Mouse (Mus musculus) hindbrain, embryonic 14.5 days (tissue): ENCODE measurements around the gene Cln6. TPM values are rescaled to one million over a fixed set of nuclear protein-coding genes. Genes with fewer than 3 reads are reported as not detected.
"Not testable (repeated sequence)": the region's sequence is repeated elsewhere in the genome, so short reads cannot be mapped to it uniquely, and the experiment has no call there.

ENCODE experiments used
- ATAC-seq: fragments of 200-750 bp; cut with Nextera tagmentation; 2 replicates; pipeline ENCODE4 v1.8.0; 2017; ENCODE audit warnings: moderate number of reproducible peaks, mild to moderate bottlenecking, moderate TSS enrichment, moderate library complexity; ENCODE audit not compliant: low FRiP score
- DNase-seq: peaks from one replicate; pipeline ENCODE4 v3.0.0-alpha.2; 2015; ENCODE audit warnings: low spot score
- H3K27ac ChIP-seq: fragments of 300-500 bp; sonication (generic); 2 replicates; pipeline ENCODE4 v1.5.1; 2014; ENCODE audit warnings: mild to moderate bottlenecking, moderate library complexity
- H3K27me3 ChIP-seq: fragments of 300-500 bp; sonication (generic); 2 replicates; pipeline ENCODE4 v1.6.1; 2014; ENCODE audit warnings: mild to moderate bottlenecking, low read length, mixed read lengths; ENCODE audit not compliant: control insufficient read depth, insufficient read depth
- H3K36me3 ChIP-seq: fragments of 300-500 bp; sonication (generic); replicated peaks from 2 replicates; pipeline ENCODE4 v1.6.1; 2014; ENCODE audit not compliant: control insufficient read depth, insufficient read depth
- H3K4me1 ChIP-seq: fragments of 300-500 bp; sonication (generic); replicated peaks from 2 replicates; pipeline ENCODE4 v1.6.1; 2014; ENCODE audit warnings: antibody characterized with exemption, low read length, mixed read lengths; ENCODE audit not compliant: control insufficient read depth, insufficient read depth
- H3K4me2 ChIP-seq: fragments of 300-500 bp; sonication (generic); replicated peaks from 2 replicates; pipeline ENCODE4 v1.6.1; 2014; ENCODE audit warnings: mild to moderate bottlenecking, moderate library complexity
- H3K4me3 ChIP-seq: fragments of 300-500 bp; sonication (generic); replicated peaks from 2 replicates; pipeline ENCODE4 v1.5.1; 2014; ENCODE audit warnings: mild to moderate bottlenecking, low read length
- H3K9ac ChIP-seq: fragments of 300-500 bp; sonication (generic); 2 replicates; pipeline ENCODE4 v1.6.1; 2014
- H3K9me3 ChIP-seq: fragments of 300-500 bp; sonication (generic); 2 replicates; pipeline ENCODE4 v1.6.1; 2016; ENCODE audit warnings: low read length; ENCODE audit not compliant: control insufficient read depth
- WGBS: fragments of 180-500 bp; shearing (Covaris S2); extraction: QIAGEN DNeasy Blood & Tissue Kit; methylation state at CpG from one replicate; pipeline ENCODE4 v1.1.7; 2014; 5-methylcytosine and 5-hydroxymethylcytosine counted together
- polyA plus RNA-seq: library from polyadenylated mRNA; unstranded; fragments of >200 nt; fragmentation: Nextera tagmentation; extraction: Ambion mirVana; gene quantifications from 2 replicates; pipeline ENCODE4 v1.2.1, GENCODE M21; 2014

Cln6 gene
- 5.4 and 7.1 TPM in 2 replicates for polyA plus RNA-seq

DNA sequence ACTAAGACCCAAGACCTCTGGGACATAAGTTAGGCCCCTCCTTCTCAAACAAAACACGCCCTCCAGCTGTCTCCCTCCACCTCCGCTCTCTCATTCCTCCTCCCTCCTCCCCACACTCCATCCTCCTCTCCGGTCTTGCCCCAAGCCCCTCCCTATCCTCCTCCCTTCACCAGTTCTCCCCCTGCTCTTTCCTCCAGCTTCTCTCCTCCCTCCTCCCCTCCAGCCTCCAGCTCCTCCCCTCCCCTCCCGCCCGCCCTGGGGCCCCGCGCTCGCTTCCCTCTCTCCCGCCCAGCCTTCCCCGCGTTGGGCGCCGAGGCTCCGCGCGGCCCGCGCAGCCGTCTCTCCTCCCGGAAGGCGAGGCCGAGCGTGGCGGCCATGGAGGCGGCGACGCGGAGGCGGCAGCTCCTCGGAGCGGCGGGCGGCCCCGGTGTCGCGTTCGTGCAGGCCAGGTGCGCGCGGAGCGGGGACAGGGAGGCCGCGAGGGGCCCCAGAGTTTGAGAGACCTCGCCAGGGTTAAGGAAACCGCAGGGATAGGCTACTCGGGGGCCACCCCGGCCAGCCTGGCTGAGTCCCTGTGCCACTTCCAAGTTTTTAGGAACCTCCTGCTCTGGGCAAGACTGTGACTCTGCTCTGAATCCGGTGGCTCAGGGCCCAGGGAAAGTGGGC, at the start of gene Cln6:
Gene Cln6 (plus strand): TSS at position 280 of the 666 bp plus-strand sequence.
- Histone ChIP-seq H3K36me3 (no peaks in the 10 kb centered on the region), H3K4me2 (peak within 1 kb of the TSS; percentile 87), H3K9me3 (no peaks in the 10 kb centered on the region), H3K27ac (peak within 1 kb of the TSS; percentile 71), H3K9ac (peak within 1 kb of the TSS; percentile 78), H3K4me1 (peaks cover 8% of the 10 kb centered on the region), H3K4me3 (peak within 1 kb of the TSS; percentile 64), H3K27me3 (no peaks in the 10 kb centered on the region)
- WGBS = under 1% methylated on average over 47 of the region's 48 CpGs
- DNase-seq (peak; percentile 71), ATAC-seq (peak; percentile 89)

DNA sequence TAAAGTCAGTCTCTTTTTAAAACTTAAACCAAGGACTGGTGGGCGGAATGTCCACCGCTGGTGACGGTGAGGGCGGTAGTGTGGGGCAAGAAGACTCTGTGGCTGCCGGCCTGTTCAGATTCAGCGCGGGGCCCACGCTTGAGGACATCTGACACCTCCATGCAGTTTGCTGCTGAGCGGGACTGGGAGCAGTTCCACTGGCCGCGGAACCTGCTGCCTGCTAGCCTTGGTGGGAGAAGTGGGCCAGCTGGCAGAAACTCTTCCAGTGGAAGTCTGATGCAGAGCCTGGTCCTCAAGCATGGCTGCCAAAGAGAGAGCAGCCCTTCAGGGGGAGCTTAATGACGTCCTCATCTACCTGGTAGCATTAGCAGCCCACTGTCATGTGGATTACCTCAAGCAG, 48.7 kb upstream of the Cln6 start:
- Histone ChIP-seq H3K27me3 (no peaks in the 10 kb centered on the region), H3K27ac (no peak overlapping the region), H3K4me2 (no peak overlapping the region), H3K4me1 (no peaks in the 10 kb centered on the region), H3K36me3 (peaks cover 23% of the 10 kb centered on the region), H3K9me3 (no peaks in the 10 kb centered on the region), H3K9ac (no peak overlapping the region), H3K4me3 (no peak overlapping the region)
- ATAC-seq = no peak
- 88% methylated on average over 12 of the region's 12 CpGs for WGBS
- DNase-seq = no peak

DNA sequence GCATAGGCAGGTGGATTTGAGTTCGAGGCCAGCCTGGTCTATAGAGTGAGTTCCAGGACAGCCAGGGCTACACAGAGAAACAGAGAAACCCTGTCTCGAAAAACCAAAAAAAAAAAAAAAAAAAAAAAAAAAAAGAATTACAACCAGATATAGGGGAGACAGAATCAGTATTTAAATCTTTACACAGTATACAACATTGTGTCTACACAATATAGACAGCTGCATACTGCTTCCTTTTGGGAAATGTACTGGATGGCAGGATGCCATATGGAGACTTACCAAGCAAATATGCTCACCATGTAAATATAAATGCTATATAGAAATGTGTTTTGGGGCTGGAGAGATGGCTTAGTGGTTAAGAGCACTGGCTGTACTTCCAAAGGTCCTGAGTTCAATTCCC, 39.4 kb upstream of the Cln6 start:
- not testable (repeated sequence) for DNase-seq, H3K4me2 ChIP-seq, H3K4me3 ChIP-seq, H3K9me3 ChIP-seq, H3K9ac ChIP-seq, H3K27ac ChIP-seq, H3K27me3 ChIP-seq, ATAC-seq, H3K4me1 ChIP-seq
- H3K36me3 ChIP-seq = peaks cover 41% of the 10 kb centered on the region
- WGBS = 91% methylated on average over 2 of the region's 2 CpGs

DNA sequence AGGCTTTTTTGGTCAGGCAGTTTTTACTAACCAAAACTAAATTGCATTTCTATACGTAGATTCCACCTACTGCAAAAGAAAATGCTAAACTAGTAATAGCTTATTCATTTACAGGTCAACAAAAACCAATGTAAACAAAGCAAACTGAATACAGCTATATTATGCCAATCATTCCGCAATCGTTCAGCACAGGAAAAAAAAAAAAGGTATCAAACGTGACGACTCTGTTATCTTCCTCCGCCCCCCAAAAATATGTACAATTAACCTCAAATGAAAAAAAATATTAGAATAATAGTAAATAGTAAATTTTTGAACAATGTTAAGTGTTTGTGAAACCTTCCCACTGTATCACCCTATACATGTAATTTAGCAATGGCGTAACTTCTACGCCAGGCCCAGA, 28.5 kb upstream of the Cln6 start:
- Histone ChIP-seq H3K4me1 (peaks cover 34% of the 10 kb centered on the region), H3K36me3 (no peaks in the 10 kb centered on the region), H3K27ac (no peak overlapping the region; the same call in 1 of the 2 replicates), H3K4me2 (peak overlapping the region; percentile 81), H3K27me3 (no peaks in the 10 kb centered on the region), H3K9ac (peak overlapping the region; percentile 91), H3K4me3 (peak overlapping the region; percentile 87), H3K9me3 (no peaks in the 10 kb centered on the region)
- no peak for DNase-seq
- WGBS = 21% methylated on average over 8 of the region's 8 CpGs
- no peak for ATAC-seq

DNA sequence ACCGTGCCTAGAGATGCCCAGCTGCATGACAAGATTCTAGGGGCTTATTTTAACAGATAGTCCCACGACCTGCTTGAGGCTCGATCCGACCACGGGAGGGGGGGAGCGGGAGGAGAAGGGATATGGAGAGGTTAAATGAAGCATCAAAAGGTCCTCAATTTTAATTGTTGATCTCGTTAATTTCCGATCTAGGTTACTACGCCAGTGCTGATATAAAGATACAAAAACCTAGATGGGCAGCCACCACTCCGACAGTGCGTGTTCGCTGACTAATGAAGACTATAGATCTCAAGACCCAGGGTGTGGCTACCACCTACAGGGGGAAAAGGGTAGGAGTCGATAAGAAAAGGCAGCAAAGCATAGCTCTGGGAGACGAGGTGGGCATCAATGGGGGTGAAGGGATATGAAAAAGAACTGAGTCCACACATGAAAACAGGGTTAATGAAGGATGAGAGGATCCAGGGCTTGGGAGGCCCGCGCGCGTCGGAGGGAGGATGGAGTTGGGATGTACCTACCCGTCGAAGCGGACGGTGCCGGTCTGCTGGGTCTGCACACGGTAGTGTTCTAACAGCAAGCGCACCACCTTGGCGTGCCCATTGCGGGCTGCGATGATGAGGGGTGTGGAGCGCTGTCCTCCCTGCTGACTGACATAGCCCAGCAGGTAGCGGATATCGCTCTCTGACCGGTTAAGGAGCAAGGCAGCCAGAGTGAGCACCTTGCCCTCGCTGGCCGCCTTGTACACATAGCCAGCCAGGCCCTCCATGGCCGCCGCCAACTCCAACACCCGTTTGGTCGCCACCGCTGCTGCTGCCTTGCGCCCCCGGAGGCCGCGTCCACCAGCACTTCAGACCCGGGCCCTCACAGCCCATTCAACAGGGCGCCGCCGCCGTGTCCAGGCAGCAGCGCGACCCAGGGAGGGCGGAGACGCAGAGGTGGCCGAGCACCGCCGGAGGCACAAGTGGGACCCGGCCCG, 27.8 kb upstream of the Cln6 start:
- WGBS = under 1% methylated on average over 54 of the region's 58 CpGs
- no peaks in the 10 kb centered on the region for H3K36me3 ChIP-seq
- peak; percentile 61 for ATAC-seq
- H3K9me3 ChIP-seq = no peaks in the 10 kb centered on the region
- no peaks in the 10 kb centered on the region for H3K27me3 ChIP-seq
- peak overlapping the region; percentile 81 for H3K4me2 ChIP-seq
- H3K4me1 ChIP-seq = peaks cover 34% of the 10 kb centered on the region
- peak overlapping the region; percentile 98 for H3K27ac ChIP-seq
- peak overlapping the region; percentile 87 for H3K4me3 ChIP-seq
- peak; percentile 53 for DNase-seq
- H3K9ac ChIP-seq = peak overlapping the region; percentile 91

DNA sequence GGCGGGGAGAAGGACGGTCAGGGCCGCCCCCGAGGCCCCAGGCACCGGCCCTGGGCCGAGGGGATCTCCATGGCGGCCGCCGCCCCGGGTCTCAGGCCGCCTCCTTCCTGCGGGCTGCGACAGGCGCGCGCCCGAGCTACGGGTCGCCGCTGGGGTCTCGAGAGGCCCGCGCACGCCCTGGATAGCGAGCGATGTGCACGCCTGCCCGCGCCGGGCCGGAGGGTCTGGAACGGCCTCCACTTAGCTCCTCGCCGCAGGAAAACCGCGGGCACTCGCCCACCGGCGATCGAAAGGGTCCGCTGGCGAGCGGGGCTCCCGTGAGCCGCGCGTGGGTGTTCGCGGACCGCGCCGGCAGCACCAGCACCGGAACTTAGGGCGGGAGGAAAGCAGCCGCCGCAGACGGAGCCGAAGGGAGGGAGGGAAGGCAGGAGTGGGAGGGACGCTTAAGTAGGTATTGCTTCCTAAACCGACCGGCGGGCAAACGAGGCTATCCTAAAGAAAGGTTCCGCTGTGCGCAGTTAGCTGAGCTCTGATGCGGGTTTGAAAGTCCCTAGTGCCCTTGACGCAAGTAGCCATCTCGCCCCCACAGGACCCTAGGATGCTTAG, 27.0 kb upstream of the Cln6 start, which contains the start of gene Fem1b:
Gene Fem1b (minus strand): TSS at position 419 of the 606 bp plus-strand sequence.
- H3K27ac ChIP-seq = peak within 1 kb of the TSS; percentile 98
- peak within 1 kb of the TSS; percentile 87 for H3K4me3 ChIP-seq
- ATAC-seq = peak; percentile 92
- WGBS = under 1% methylated on average over 53 of the region's 68 CpGs
- peak within 1 kb of the TSS; percentile 91 for H3K9ac ChIP-seq
- DNase-seq = peak; percentile 94
- no peaks in the 10 kb centered on the region for H3K36me3 ChIP-seq
- H3K4me2 ChIP-seq = peak within 1 kb of the TSS; percentile 81
- no peaks in the 10 kb centered on the region for H3K9me3 ChIP-seq
- peaks cover 34% of the 10 kb centered on the region for H3K4me1 ChIP-seq
- H3K27me3 ChIP-seq = no peaks in the 10 kb centered on the region

DNA sequence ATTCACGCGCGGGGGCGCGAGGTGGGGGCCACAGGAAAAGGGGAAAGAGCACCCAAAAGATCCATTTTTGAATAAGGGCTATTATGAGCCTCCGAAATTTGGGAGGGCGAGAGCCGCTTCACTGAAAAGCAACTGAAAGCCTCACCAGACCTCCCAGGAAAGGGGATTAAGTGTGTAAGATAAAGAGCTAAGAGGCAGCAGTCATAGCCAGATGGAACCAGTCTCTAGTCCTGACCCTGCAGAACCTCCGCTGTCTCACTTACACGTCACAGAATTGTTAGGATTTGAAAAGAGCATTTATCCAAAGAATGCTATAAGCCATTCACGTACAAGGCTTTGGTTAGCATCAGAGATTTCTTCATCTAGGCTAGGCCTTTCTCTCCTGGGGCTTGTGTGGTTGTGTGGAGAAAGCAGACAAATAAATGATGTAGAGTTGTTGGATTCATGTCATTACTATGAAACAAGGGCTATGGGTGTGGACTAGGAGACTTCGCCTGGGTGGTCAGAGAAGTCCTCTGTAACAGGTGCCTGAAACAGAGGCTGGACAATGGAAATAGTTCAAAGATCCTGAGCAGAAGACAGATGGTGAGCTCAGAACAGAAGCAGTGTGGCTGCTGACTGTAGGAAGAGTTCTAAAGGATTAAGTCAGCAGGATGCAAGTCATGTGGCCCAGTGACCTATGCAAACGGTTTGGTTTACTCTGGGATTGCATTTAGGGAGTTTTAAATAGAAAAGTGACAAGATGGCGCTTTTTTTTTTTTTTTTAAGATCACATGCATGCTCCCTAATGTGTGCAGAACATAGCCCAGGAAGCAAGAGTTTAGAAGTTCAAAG, 26.2 kb upstream of the Cln6 start:
- peak overlapping the region; percentile 98 for H3K27ac ChIP-seq
- no peaks in the 10 kb centered on the region for H3K9me3 ChIP-seq
- H3K27me3 ChIP-seq = no peaks in the 10 kb centered on the region
- H3K4me1 ChIP-seq = peaks cover 34% of the 10 kb centered on the region
- peak overlapping the region; percentile 81 for H3K4me2 ChIP-seq
- H3K9ac ChIP-seq = peak overlapping the region; percentile 91
- DNase-seq (no peak), ATAC-seq (no peak)
- WGBS = 14% methylated on average over 14 of the region's 14 CpGs
- H3K36me3 ChIP-seq = no peaks in the 10 kb centered on the region
- peak overlapping the region; percentile 87 for H3K4me3 ChIP-seq

DNA sequence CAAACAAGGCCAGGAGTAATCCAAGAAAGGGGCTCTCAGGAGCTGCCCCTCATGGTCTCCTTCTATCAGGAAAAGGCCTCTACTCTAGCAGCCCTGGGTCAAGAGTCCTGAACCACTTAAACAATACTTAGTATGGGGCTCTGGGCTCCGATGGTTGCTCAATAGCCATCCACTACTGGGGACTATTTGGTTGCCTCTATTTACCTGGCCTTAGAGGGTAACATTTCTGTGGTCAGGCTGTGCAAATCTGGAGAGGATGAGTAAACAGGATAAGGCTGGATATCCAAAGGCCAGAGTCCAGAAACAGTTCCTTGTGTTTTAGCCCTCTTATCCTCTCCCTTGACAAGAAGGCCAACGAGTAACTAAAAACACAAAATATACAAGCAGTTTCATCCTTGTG, 23.8 kb upstream of the Cln6 start:
- Histone ChIP-seq H3K4me1 (peaks cover 14% of the 10 kb centered on the region), H3K9me3 (no peaks in the 10 kb centered on the region), H3K36me3 (no peaks in the 10 kb centered on the region), H3K27me3 (no peaks in the 10 kb centered on the region), H3K9ac (no peak overlapping the region), H3K4me2 (no peak overlapping the region), H3K4me3 (no peak overlapping the region), H3K27ac (no peak overlapping the region)
- WGBS = 89% methylated on average over 2 of the region's 2 CpGs
- DNase-seq (no peak), ATAC-seq (no peak)
